Mouse (Mus musculus) CH12.LX (cell line): ENCODE measurements around the gene Cep55. TPM values are rescaled to one million over a fixed set of nuclear protein-coding genes. Genes with fewer than 3 reads are reported as not detected.

ENCODE experiments used
- DNase-seq: peaks from one replicate; pipeline ENCODE4 v3.0.0-alpha.2; 2013; ENCODE audit errors: extremely low read depth
- H3K27ac ChIP-seq: 2 replicates; pipeline ENCODE4 v1.5.1; 2012; ENCODE audit warnings: low read depth, mild to moderate bottlenecking, control low read depth, moderate library complexity; ENCODE audit not compliant: insufficient read depth
- H3K27me3 ChIP-seq: replicated peaks from 2 replicates; pipeline ENCODE3; 2012; ENCODE audit warnings: inconsistent platforms
- H3K36me3 ChIP-seq, 2 experiments: replicated peaks in 1 of 2; 2 replicates each; pipeline versions ENCODE3 to v1.6.1; 2012; ENCODE audit warnings: inconsistent platforms in 1 of 2, low read length in 1 of 2, mild to moderate bottlenecking in 1 of 2, mixed read lengths in 1 of 2, moderate library complexity in 1 of 2; ENCODE audit not compliant: control insufficient read depth in 1 of 2, insufficient read depth in 1 of 2
- H3K4me1 ChIP-seq, 2 experiments: 2 replicates each; pipeline ENCODE4 v1.6.1; 2012; ENCODE audit warnings: inconsistent platforms in 1 of 2, moderate library complexity in 1 of 2; ENCODE audit not compliant: insufficient read depth in 2 of 2, control insufficient read depth in 1 of 2
- H3K4me2 ChIP-seq: 2 replicates; pipeline ENCODE4 v1.6.1; 2012; ENCODE audit warnings: low read depth, mild to moderate bottlenecking, control low read depth; ENCODE audit not compliant: poor library complexity, insufficient read depth, severe bottlenecking
- H3K4me3 ChIP-seq, 3 experiments: fragments of 150-350 bp in 1 of 3; sonication (generic) in 1 of 3; replicated peaks in 1 of 3; 2 replicates each; pipeline versions ENCODE3 to v1.5.1; 2011 to 2012; ENCODE audit warnings: low read depth in 2 of 3, low read length in 2 of 3, mild to moderate bottlenecking in 2 of 3, moderate library complexity in 2 of 3, control low read depth in 1 of 3, improper control_type of control experiment in 1 of 3, inconsistent platforms in 1 of 3, mixed read lengths in 1 of 3; ENCODE audit not compliant: poor library complexity in 1 of 3
- H3K79me2 ChIP-seq: replicated peaks from 2 replicates; pipeline ENCODE4 v1.6.1; 2012; ENCODE audit warnings: mild to moderate bottlenecking, moderate library complexity; ENCODE audit not compliant: control insufficient read depth, poor library complexity, insufficient read depth, severe bottlenecking; ENCODE audit errors: extremely low read depth
- H3K9ac ChIP-seq: 2 replicates; pipeline ENCODE4 v1.6.1; 2012; ENCODE audit warnings: low read depth, mild to moderate bottlenecking, control low read depth, moderate library complexity; ENCODE audit not compliant: insufficient read depth
- H3K9me3 ChIP-seq: replicated peaks from 2 replicates; pipeline ENCODE3; 2012; ENCODE audit warnings: low read length, inconsistent platforms, mixed read lengths
- BHLHE40 ChIP-seq: IDR thresholded peaks from 2 replicates; pipeline ENCODE4 v1.6.1; 2011; ENCODE audit warnings: mild to moderate bottlenecking, low read depth, low read length, improper control_type of control experiment
- CHD1 ChIP-seq: IDR thresholded peaks from 2 replicates; pipeline ENCODE4 v1.6.1; 2012; ENCODE audit warnings: low read depth, low read length, improper control_type of control experiment, inconsistent platforms
- CTCF ChIP-seq, 2 experiments: IDR thresholded peaks in 1 of 2; conservative IDR thresholded peaks in 1 of 2; 2 replicates each; pipeline ENCODE4 v1.5.1; 2011 to 2012; ENCODE audit warnings: low read depth in 2 of 2, low read length in 2 of 2, improper control_type of control experiment in 1 of 2, inconsistent platforms in 1 of 2, mild to moderate bottlenecking in 1 of 2, moderate library complexity in 1 of 2
- E2F4 ChIP-seq: IDR thresholded peaks from 2 replicates; pipeline ENCODE4 v1.6.1; 2011; ENCODE audit warnings: low read depth, low read length, improper control_type of control experiment; ENCODE audit not compliant: insufficient replicate concordance
- ELF1 ChIP-seq: IDR thresholded peaks from 2 replicates; pipeline ENCODE4 v1.6.1; 2014; ENCODE audit warnings: low read depth, mild to moderate bottlenecking, inconsistent platforms, low read length, improper control_type of control experiment
- EP300 ChIP-seq: IDR thresholded peaks from 2 replicates; pipeline ENCODE4 v1.6.1; 2011; ENCODE audit warnings: low read length, improper control_type of control experiment
- ETS1 ChIP-seq: conservative IDR thresholded peaks from 2 replicates; pipeline ENCODE4 v1.6.1; 2012; ENCODE audit warnings: low read depth, mild to moderate bottlenecking, inconsistent platforms, low read length, improper control_type of control experiment, moderate library complexity
- KAT2A ChIP-seq: IDR thresholded peaks from 2 replicates; pipeline ENCODE4 v1.6.1; 2012; ENCODE audit warnings: low read length, improper control_type of control experiment, inconsistent platforms; ENCODE audit not compliant: insufficient replicate concordance
- MAX ChIP-seq: IDR thresholded peaks from 2 replicates; pipeline ENCODE4 v1.6.1; 2011; ENCODE audit warnings: low read length, improper control_type of control experiment
- MAZ ChIP-seq: IDR thresholded peaks from 2 replicates; pipeline ENCODE4 v1.6.1; 2012; ENCODE audit warnings: low read depth, mild to moderate bottlenecking, inconsistent platforms, low read length, improper control_type of control experiment, moderate library complexity
- MEF2A ChIP-seq: IDR thresholded peaks from 2 replicates; pipeline ENCODE4 v1.6.1; 2014; ENCODE audit warnings: low read depth, mild to moderate bottlenecking, inconsistent platforms, low read length, improper control_type of control experiment, borderline replicate concordance
- MXI1 ChIP-seq: IDR thresholded peaks from 2 replicates; pipeline ENCODE4 v1.6.1; 2011; ENCODE audit warnings: mild to moderate bottlenecking, low read depth, low read length, improper control_type of control experiment
- NELFE ChIP-seq: IDR thresholded peaks from 2 replicates; pipeline ENCODE4 v1.6.1; 2011; ENCODE audit warnings: low read depth, low read length, improper control_type of control experiment
- PAX5 ChIP-seq: IDR thresholded peaks from 2 replicates; pipeline ENCODE4 v1.6.1; 2012; ENCODE audit warnings: low read length, inconsistent platforms, mixed read lengths
- RAD21 ChIP-seq: IDR thresholded peaks from 2 replicates; pipeline ENCODE4 v1.6.1; 2011; ENCODE audit warnings: low read depth, mild to moderate bottlenecking, low read length, improper control_type of control experiment, moderate library complexity
- RCOR1 ChIP-seq: conservative IDR thresholded peaks from 2 replicates; pipeline ENCODE4 v1.6.1; 2012; ENCODE audit warnings: low read depth, mild to moderate bottlenecking, inconsistent platforms, low read length, improper control_type of control experiment
- TBP ChIP-seq: conservative IDR thresholded peaks from 2 replicates; pipeline ENCODE4 v1.6.1; 2011; ENCODE audit warnings: low read depth, low read length, improper control_type of control experiment
- TCF12 ChIP-seq: IDR thresholded peaks from 2 replicates; pipeline ENCODE4 v1.6.1; 2014; ENCODE audit warnings: low read depth, mild to moderate bottlenecking, inconsistent platforms, low read length, improper control_type of control experiment
- UBTF ChIP-seq: IDR thresholded peaks from 2 replicates; pipeline ENCODE4 v1.6.1; 2012; ENCODE audit warnings: low read depth, mild to moderate bottlenecking, inconsistent platforms, low read length, improper control_type of control experiment, moderate library complexity
- USF2 ChIP-seq: conservative IDR thresholded peaks from 2 replicates; pipeline ENCODE4 v1.6.1; 2011; ENCODE audit warnings: low read depth, low read length, improper control_type of control experiment
- ZC3H11A ChIP-seq: IDR thresholded peaks from 2 replicates; pipeline ENCODE4 v1.6.1; 2012; ENCODE audit warnings: low read depth, mild to moderate bottlenecking, inconsistent platforms, low read length, improper control_type of control experiment
- ZNF384 ChIP-seq: IDR thresholded peaks from 2 replicates; pipeline ENCODE4 v1.6.1; 2012; ENCODE audit warnings: low read depth, low read length, improper control_type of control experiment, inconsistent platforms
- dilution Hi-C: fragments of 300-500 bp; cut with MboI; formaldehyde crosslinking; loops from 2 replicates; pipeline ENCODE4 v1.14.3; 2020; ENCODE audit warnings: low sequenced_read_pairs; ENCODE audit not compliant: extremely low pct_unique_long_range_greater_than_20kb, extremely low pct_ligation_motif_present
- in situ Hi-C: fragments of 300-500 bp; cut with MboI; formaldehyde crosslinking; loops from 3 replicates; pipeline ENCODE4 v1.14.3; 2019; ENCODE audit warnings: low sequenced_read_pairs, low pct_ligation_motif_present, low pct_unique_long_range_greater_than_20kb, mixed read lengths
- polyA plus RNA-seq: library from polyadenylated mRNA; unstranded; fragments of >175 nt; gene quantifications from 2 replicates; pipeline ENCODE4 v1.2.1, GENCODE M21; 2012; ENCODE audit warnings: low read depth; ENCODE audit not compliant: insufficient read length
- total RNA-seq, 2 experiments: library from RNA; depleted of rRNA; stranded (reverse); fragments of 300-350 nt in 1 of 2; fragments of >200 nt in 1 of 2; gene quantifications; 2 replicates each; pipeline ENCODE4 v1.2.3; 2012 to 2014

Gene Cep55
- total and polyA plus RNA-seq, 3 experiments = 29.6 to 76.2 (median 64.2) TPM

- Histone ChIP-seq H3K4me1 (peaks cover 3 to 14% of the 10 kb centered on the region in 2 experiments; a peak in 2 of 4 replicates), H3K79me2 (no peaks in the 10 kb centered on the region), H3K4me3 (no peak overlapping the region), H3K9me3 (no peaks in the 10 kb centered on the region), H3K27ac (no peak overlapping the region), H3K4me2 (no peak overlapping the region), H3K27me3 (no peaks in the 10 kb centered on the region), H3K9ac (no peak overlapping the region), H3K36me3 (no peaks in the 10 kb centered on the region)
- TF ChIP-seq UBTF (no peak), ZNF384 (no peak)
- dilution Hi-C loops = no loop called here
- no peak for DNase-seq
- in situ Hi-C loops = no loop called here
Observed at GRCm38 (mm10) chr19:38011379-38011778, 43.4 kb upstream of the Cep55 start.

- dilution Hi-C loops = no loop called here
- no peaks in the 10 kb centered on the region for H3K79me2 ChIP-seq
- peaks cover 3 to 14% of the 10 kb centered on the region in 2 experiments; a peak in 2 of 4 replicates for H3K4me1 ChIP-seq
- no peak overlapping the region for H3K4me2 ChIP-seq
- no peak for TF ChIP-seq USF2
- TF ChIP-seq ETS1 = no peak
- no peak for TF ChIP-seq TCF12
- TF ChIP-seq MEF2A = no peak
- TF ChIP-seq CHD1 = no peak
- no peak for TF ChIP-seq RAD21
- TF ChIP-seq TBP = no peak
- no peak for TF ChIP-seq EP300
- TF ChIP-seq MAZ = no peak
- TF ChIP-seq CTCF (conservative IDR thresholded peaks at IDR 0.05 in 1 of 2, IDR thresholded peaks at IDR 0.05 in 1 of 2; ENCODE audit: low read depth in 2 of 2, low read length in 2 of 2) = no peak
- no peaks in the 10 kb centered on the region for H3K27me3 ChIP-seq
- no peaks in the 10 kb centered on the region for H3K36me3 ChIP-seq
- no peak overlapping the region for H3K27ac ChIP-seq
- H3K4me3 ChIP-seq = no peak overlapping the region
- H3K9ac ChIP-seq = no peak overlapping the region
- in situ Hi-C loops = no loop called here
- no peaks in the 10 kb centered on the region for H3K9me3 ChIP-seq
- no peak for DNase-seq
Observed at GRCm38 (mm10) chr19:38014443-38014842, 40.4 kb upstream of the Cep55 start.

GRCm38 (mm10) chr19:38015180-38015872 lies 39.5 kb upstream of the Cep55 start:
- Histone ChIP-seq H3K36me3 (no peaks in the 10 kb centered on the region), H3K4me3 (no peak overlapping the region), H3K9ac (no peak overlapping the region), H3K4me1 (peaks cover 3 to 16% of the 10 kb centered on the region in 2 experiments; a peak in 2 of 4 replicates), H3K4me2 (no peak overlapping the region), H3K27ac (no peak overlapping the region), H3K27me3 (no peaks in the 10 kb centered on the region), H3K9me3 (no peaks in the 10 kb centered on the region), H3K79me2 (no peaks in the 10 kb centered on the region)
- dilution Hi-C loops (no loop called here), in situ Hi-C loops (no loop called here)
- no peak for TF ChIP-seq ZC3H11A
- no peak for TF ChIP-seq NELFE
- no peak for TF ChIP-seq BHLHE40
- no peak for TF ChIP-seq E2F4
- TF ChIP-seq CHD1 = no peak
- no peak for TF ChIP-seq ZNF384
- no peak for TF ChIP-seq CTCF (conservative IDR thresholded peaks at IDR 0.05 in 1 of 2, IDR thresholded peaks at IDR 0.05 in 1 of 2; ENCODE audit: low read depth in 2 of 2, low read length in 2 of 2)
- no peak for TF ChIP-seq MXI1
- no peak for TF ChIP-seq TBP
- TF ChIP-seq ETS1 = no peak
- no peak for TF ChIP-seq RCOR1
- TF ChIP-seq EP300 = no peak
- no peak for TF ChIP-seq UBTF
- no peak for TF ChIP-seq KAT2A
- no peak for TF ChIP-seq ELF1
- no peak for TF ChIP-seq MAX
- TF ChIP-seq PAX5 = no peak
- peak; percentile 18 for DNase-seq
